Mouse (Mus musculus) hindbrain, embryonic 14.5 days (tissue): ENCODE data around the gene BC048507. TPM values are rescaled to one million over a fixed set of nuclear protein-coding genes. Genes with fewer than 3 reads are reported as not detected.
"Not testable (repeated sequence)": the region's sequence is repeated elsewhere in the genome, so short reads cannot be mapped to it uniquely, and the experiment has no call there.

Experiments
- ATAC-seq: fragments of 200-750 bp; cut with Nextera tagmentation; 2 replicates; pipeline ENCODE4 v1.8.0; 2017; ENCODE audit warnings: moderate number of reproducible peaks, mild to moderate bottlenecking, moderate TSS enrichment, moderate library complexity; ENCODE audit not compliant: low FRiP score
- DNase-seq: peaks from one replicate; pipeline ENCODE4 v3.0.0-alpha.2; 2015; ENCODE audit warnings: low spot score
- H3K27ac ChIP-seq: fragments of 300-500 bp; sonication (generic); 2 replicates; pipeline ENCODE4 v1.5.1; 2014; ENCODE audit warnings: mild to moderate bottlenecking, moderate library complexity
- H3K27me3 ChIP-seq: fragments of 300-500 bp; sonication (generic); 2 replicates; pipeline ENCODE4 v1.6.1; 2014; ENCODE audit warnings: mild to moderate bottlenecking, low read length, mixed read lengths; ENCODE audit not compliant: control insufficient read depth, insufficient read depth
- H3K36me3 ChIP-seq: fragments of 300-500 bp; sonication (generic); replicated peaks from 2 replicates; pipeline ENCODE4 v1.6.1; 2014; ENCODE audit not compliant: control insufficient read depth, insufficient read depth
- H3K4me1 ChIP-seq: fragments of 300-500 bp; sonication (generic); replicated peaks from 2 replicates; pipeline ENCODE4 v1.6.1; 2014; ENCODE audit warnings: antibody characterized with exemption, low read length, mixed read lengths; ENCODE audit not compliant: control insufficient read depth, insufficient read depth
- H3K4me2 ChIP-seq: fragments of 300-500 bp; sonication (generic); replicated peaks from 2 replicates; pipeline ENCODE4 v1.6.1; 2014; ENCODE audit warnings: mild to moderate bottlenecking, moderate library complexity
- H3K4me3 ChIP-seq: fragments of 300-500 bp; sonication (generic); replicated peaks from 2 replicates; pipeline ENCODE4 v1.5.1; 2014; ENCODE audit warnings: mild to moderate bottlenecking, low read length
- H3K9ac ChIP-seq: fragments of 300-500 bp; sonication (generic); 2 replicates; pipeline ENCODE4 v1.6.1; 2014
- H3K9me3 ChIP-seq: fragments of 300-500 bp; sonication (generic); 2 replicates; pipeline ENCODE4 v1.6.1; 2016; ENCODE audit warnings: low read length; ENCODE audit not compliant: control insufficient read depth
- WGBS: fragments of 180-500 bp; shearing (Covaris S2); extraction: QIAGEN DNeasy Blood & Tissue Kit; methylation state at CpG from one replicate; pipeline ENCODE4 v1.1.7; 2014; 5-methylcytosine and 5-hydroxymethylcytosine counted together
- polyA plus RNA-seq: library from polyadenylated mRNA; unstranded; fragments of >200 nt; fragmentation: Nextera tagmentation; extraction: Ambion mirVana; gene quantifications from 2 replicates; pipeline ENCODE4 v1.2.1, GENCODE M21; 2014

BC048507 gene
- not detected in 2 replicates for polyA plus RNA-seq

GRCm38 (mm10) chr13:67863026-67863425, at the start of gene BC048507:
BC048507 (plus strand) TSS chr13:67863326.
- H3K9me3 ChIP-seq, result no peaks in the 10 kb centered on the region
- H3K27ac ChIP-seq, result no peak within 1 kb of the TSS
- H3K4me3 ChIP-seq, result no peak within 1 kb of the TSS
- no peaks in the 10 kb centered on the region for H3K36me3 ChIP-seq
- no peaks in the 10 kb centered on the region for H3K27me3 ChIP-seq
- no peak within 1 kb of the TSS for H3K9ac ChIP-seq
- 88% methylated on average over 11 of the region's 11 CpGs for WGBS
- no peak for ATAC-seq
- H3K4me2 ChIP-seq, result no peak within 1 kb of the TSS
- DNase-seq, result no peak
- H3K4me1 ChIP-seq, result no peaks in the 10 kb centered on the region

- Histone ChIP-seq H3K27ac (peak within 1 kb of the TSS; percentile 85), H3K4me3 (peak within 1 kb of the TSS; percentile 61), H3K36me3 (peaks cover 12% of the 10 kb centered on the region), H3K4me2 (peak within 1 kb of the TSS; percentile 73), H3K4me1 (peaks cover 3% of the 10 kb centered on the region; the same call in 1 of the 2 replicates), H3K27me3 (no peaks in the 10 kb centered on the region), H3K9ac (peak within 1 kb of the TSS; percentile 73), H3K9me3 (peaks cover 14% of the 10 kb centered on the region; the same call in 1 of the 2 replicates)
- DNase-seq, result peak; percentile 88
- peak; percentile 96 for ATAC-seq
- 5% methylated on average over 31 of the region's 31 CpGs for WGBS
These were observed 49.1 kb upstream of the BC048507 start, which contains the start of gene Zfp273 for GRCm38 (mm10) chr13:67813710-67814660. Zfp273 (plus strand) TSS chr13:67813740.

- ATAC-seq, result no peak
- H3K27ac ChIP-seq, result no peak overlapping the region
- H3K4me2 ChIP-seq, result no peak overlapping the region
- H3K27me3 ChIP-seq, result no peaks in the 10 kb centered on the region
- peaks cover 28% of the 10 kb centered on the region for H3K9me3 ChIP-seq
- no peak for DNase-seq
- no peak overlapping the region for H3K4me3 ChIP-seq
- WGBS, result 95% methylated on average over 1 of the region's 1 CpGs
- H3K9ac ChIP-seq, result no peak overlapping the region
- peaks cover 29% of the 10 kb centered on the region for H3K36me3 ChIP-seq
- peaks cover 3% of the 10 kb centered on the region; the same call in 1 of the 2 replicates for H3K4me1 ChIP-seq
These were observed 44.5 kb upstream of the BC048507 start for GRCm38 (mm10) chr13:67818636-67819035.

- ATAC-seq (peak; percentile 85), DNase-seq (peak; percentile 87)
- Histone ChIP-seq H3K4me3 (peak within 1 kb of the TSS; percentile 45), H3K27ac (no peak within 1 kb of the TSS), H3K36me3 (peaks cover 10% of the 10 kb centered on the region), H3K9me3 (peaks cover 11% of the 10 kb centered on the region; the same call in 1 of the 2 replicates), H3K27me3 (no peaks in the 10 kb centered on the region), H3K4me2 (peak within 1 kb of the TSS; percentile 70), H3K4me1 (no peaks in the 10 kb centered on the region), H3K9ac (peak within 1 kb of the TSS; percentile 77)
- WGBS, result 5% methylated on average over 14 of the region's 14 CpGs
These were observed 32.2 kb upstream of the BC048507 start, which contains the start of gene Gm10037 for GRCm38 (mm10) chr13:67830911-67831336. Gm10037 (plus strand) TSS chr13:67831106.

- H3K4me3 ChIP-seq, H3K36me3 ChIP-seq, ATAC-seq, DNase-seq, H3K9me3 ChIP-seq, H3K27ac ChIP-seq, H3K4me2 ChIP-seq, H3K27me3 ChIP-seq, H3K9ac ChIP-seq, H3K4me1 ChIP-seq: not testable (repeated sequence)
These were observed 30.0 kb upstream of the BC048507 start for GRCm38 (mm10) chr13:67833137-67833536.

- Histone ChIP-seq H3K9me3 (no peaks in the 10 kb centered on the region), H3K27ac (peak overlapping the region; percentile 66), H3K9ac (peak overlapping the region; percentile 62), H3K27me3 (no peaks in the 10 kb centered on the region), H3K4me2 (peak overlapping the region; percentile 55), H3K4me3 (peak overlapping the region; percentile 32), H3K4me1 (peaks cover 8% of the 10 kb centered on the region), H3K36me3 (no peaks in the 10 kb centered on the region)
- DNase-seq (no peak), ATAC-seq (no peak)
- 39% methylated on average over 6 of the region's 6 CpGs for WGBS
These were observed 19.4 kb upstream of the BC048507 start for GRCm38 (mm10) chr13:67843775-67844118.

GRCm38 (mm10) chr13:67844119-67844852, 18.8 kb upstream of the BC048507 start:
- WGBS, result 3% methylated on average over 11 of the region's 19 CpGs
- H3K9me3 ChIP-seq, result no peaks in the 10 kb centered on the region
- no peaks in the 10 kb centered on the region for H3K36me3 ChIP-seq
- H3K27ac ChIP-seq, result peak overlapping the region; percentile 66
- peak overlapping the region; percentile 32 for H3K4me3 ChIP-seq
- ATAC-seq (peak; percentile 86), DNase-seq (peak; percentile 85)
- peaks cover 8% of the 10 kb centered on the region for H3K4me1 ChIP-seq
- peak overlapping the region; percentile 55 for H3K4me2 ChIP-seq
- H3K9ac ChIP-seq, result peak overlapping the region; percentile 62
- no peaks in the 10 kb centered on the region for H3K27me3 ChIP-seq

- H3K27ac ChIP-seq, result no peak overlapping the region
- no peak for DNase-seq
These were observed 18.3 kb upstream of the BC048507 start for GRCm38 (mm10) chr13:67844853-67845194.

GRCm38 (mm10) chr13:67850361-67850760, 12.8 kb upstream of the BC048507 start:
- ATAC-seq, result no peak

More at GRCm38 (mm10) chr13:67844853-67845194, 18.3 kb upstream of the BC048507 start:
- Histone ChIP-seq H3K4me3 (peak overlapping the region; percentile 32), H3K36me3 (no peaks in the 10 kb centered on the region), H3K4me1 (peaks cover 8% of the 10 kb centered on the region), H3K9ac (peak overlapping the region; percentile 62), H3K4me2 (peak overlapping the region; percentile 55), H3K9me3 (no peaks in the 10 kb centered on the region), H3K27me3 (no peaks in the 10 kb centered on the region)
- 16% methylated on average over 8 of the region's 8 CpGs for WGBS
- peak; percentile 70 for ATAC-seq

More at GRCm38 (mm10) chr13:67850361-67850760, 12.8 kb upstream of the BC048507 start:
- no peaks in the 10 kb centered on the region for H3K27me3 ChIP-seq
- no peak overlapping the region for H3K4me3 ChIP-seq
- WGBS, result 85% methylated on average over 3 of the region's 3 CpGs
- H3K4me2 ChIP-seq, result no peak overlapping the region
- H3K9ac ChIP-seq, result no peak overlapping the region
- H3K4me1 ChIP-seq, result no peaks in the 10 kb centered on the region
- H3K36me3 ChIP-seq, result no peaks in the 10 kb centered on the region
- no peaks in the 10 kb centered on the region for H3K9me3 ChIP-seq
- DNase-seq, result no peak
- H3K27ac ChIP-seq, result no peak overlapping the region
